Mouse (Mus musculus): Measurements from ENCODE around the gene Pten.
"Not testable (repeated sequence)": the region's sequence is repeated elsewhere in the genome, so short reads cannot be mapped to it uniquely, and the experiment has no call there.

The Pten gene

DNA sequence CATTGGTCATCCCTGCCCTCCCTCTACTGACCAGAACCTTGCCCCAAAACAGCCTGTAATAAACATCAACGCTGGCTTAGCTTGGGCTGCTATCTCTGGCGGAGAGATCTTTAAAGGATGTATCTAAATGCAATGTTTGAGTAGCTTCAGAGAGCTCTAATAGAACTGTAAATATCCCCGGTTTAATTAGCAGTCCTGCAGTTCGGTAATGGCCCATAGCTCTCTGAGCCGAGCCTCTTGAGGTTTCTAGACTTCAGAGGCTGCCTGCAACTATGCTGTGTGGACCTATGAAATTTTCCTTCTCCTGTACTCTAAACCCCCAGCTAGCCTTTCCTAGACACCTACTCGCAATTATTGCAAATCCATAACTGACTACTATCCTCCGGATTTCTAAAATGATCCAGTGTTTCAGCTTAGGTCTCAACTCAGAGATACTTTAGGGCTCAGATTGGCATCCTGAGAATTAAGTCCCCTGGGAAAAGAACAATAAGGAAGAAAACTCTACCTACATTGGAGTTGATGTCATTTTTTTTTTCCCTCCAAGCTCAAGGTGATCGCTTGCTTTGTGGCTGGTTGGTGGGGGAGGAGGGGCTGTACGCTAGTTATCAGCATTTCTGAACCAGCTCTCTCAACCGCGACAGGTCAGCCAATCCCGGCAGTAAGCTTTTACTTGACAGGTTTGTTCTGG, 2.0 kb upstream of the Pten start:
- DNase-seq (ENCODE audit: low spot score): no peak

DNA sequence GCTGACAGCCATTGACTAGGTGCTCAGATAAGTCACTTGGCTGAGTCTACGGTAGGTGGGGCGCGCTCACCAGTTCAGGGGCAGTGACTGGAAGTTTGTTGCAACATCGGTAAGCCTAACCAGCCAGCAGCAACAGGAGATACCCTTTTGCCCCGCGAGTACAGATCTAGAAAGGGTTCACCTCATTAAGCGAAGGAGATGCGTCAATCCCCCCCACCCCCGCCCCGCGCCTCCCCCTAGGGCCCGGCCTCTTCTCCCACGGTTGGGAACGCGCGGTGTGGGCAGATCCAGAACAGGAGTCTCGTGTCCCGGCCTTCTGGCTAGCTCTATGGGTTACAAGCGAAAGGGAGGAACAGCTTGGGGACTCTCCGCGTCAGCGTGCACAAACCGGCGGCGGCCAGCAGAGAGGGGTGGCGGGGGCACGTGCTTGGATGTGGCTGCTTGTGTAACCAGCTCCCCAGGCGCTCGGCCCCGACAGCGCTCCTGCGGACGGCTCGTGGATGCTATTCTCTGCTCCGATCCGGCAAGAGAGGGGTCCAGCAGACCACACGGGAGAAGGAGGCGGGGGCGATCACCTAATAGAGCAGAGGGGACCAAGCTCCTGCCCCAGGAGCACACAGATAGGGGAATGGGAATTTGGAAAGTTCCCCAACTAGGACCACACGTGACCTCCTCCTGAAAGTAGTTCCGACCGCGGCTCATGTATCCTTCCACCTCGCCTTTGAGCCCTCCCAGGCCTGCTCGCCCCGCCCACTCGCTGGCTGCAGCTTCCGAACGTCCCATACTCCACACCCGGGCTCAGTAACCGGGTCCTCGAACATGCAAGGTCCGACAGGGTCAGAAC, 1.3 kb upstream of the Pten start:
- peak; percentile 96 for DNase-seq (ENCODE audit: low spot score)

DNA sequence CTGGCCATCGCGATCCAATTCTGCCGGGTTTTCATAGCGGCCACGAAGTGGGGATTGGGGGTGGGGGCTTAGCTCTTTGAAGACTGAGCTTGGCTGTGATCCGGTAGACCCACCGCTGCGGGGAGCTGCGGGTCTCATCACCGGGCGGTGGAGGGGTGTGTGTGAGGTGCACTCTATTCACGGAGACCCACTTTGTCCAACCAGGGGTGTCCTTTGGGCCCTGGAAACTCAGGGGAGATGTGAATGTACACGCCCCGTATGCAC, 729 bp upstream of the Pten start:
- no peak for DNase-seq (ENCODE audit: low spot score)

DNA sequence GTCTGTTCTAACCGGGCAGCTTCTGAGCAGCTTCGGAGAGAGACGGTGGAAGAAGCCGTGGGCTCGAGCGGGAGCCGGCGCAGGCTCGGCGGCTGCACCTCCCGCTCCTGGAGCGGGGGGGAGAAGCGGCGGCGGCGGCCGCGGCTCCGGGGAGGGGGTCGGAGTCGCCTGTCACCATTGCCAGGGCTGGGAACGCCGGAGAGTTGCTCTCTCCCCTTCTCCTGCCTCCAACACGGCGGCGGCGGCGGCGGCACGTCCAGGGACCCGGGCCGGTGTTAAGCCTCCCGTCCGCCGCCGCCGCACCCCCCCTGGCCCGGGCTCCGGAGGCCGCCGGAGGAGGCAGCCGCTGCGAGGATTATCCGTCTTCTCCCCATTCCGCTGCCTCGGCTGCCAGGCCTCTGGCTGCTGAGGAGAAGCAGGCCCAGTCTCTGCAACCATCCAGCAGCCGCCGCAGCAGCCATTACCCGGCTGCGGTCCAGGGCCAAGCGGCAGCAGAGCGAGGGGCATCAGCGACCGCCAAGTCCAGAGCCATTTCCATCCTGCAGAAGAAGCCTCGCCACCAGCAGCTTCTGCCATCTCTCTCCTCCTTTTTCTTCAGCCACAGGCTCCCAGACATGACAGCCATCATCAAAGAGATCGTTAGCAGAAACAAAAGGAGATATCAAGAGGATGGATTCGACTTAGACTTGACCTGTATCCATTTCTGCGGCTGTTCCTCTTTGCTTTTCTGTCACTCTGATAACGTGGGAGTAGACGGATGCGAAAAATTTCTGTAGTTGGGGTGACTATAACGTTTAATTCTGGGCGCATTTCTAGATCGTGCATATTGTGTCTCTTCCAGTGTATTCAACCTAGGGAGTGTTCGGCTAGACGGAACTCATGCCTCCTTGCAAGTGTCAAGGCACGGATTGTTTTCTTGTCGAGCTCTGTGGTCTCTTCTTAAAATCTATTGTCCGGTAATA, 815 bp downstream of the Pten start:
- DNase-seq (ENCODE audit: low spot score): peak; percentile 28

DNA sequence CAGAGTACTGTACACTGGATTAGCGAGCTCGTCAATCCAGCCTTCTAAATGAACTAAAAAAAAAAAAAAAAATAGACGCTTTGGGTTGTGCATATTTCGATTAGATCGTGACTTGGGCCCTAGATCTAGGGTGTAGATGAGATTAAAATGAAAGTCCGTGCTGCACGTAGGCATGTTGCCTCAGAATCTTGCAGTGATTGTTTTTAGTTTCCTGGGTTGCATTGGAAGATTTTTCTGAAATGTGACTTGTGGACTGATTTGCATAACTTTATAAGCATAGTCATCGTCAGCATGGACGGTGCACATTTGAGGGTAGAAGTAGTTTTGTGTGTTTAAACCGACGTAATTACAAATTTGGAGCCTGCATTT, 1.5 kb downstream of the Pten start:
- DNase-seq (ENCODE audit: low spot score): no peak

DNA sequence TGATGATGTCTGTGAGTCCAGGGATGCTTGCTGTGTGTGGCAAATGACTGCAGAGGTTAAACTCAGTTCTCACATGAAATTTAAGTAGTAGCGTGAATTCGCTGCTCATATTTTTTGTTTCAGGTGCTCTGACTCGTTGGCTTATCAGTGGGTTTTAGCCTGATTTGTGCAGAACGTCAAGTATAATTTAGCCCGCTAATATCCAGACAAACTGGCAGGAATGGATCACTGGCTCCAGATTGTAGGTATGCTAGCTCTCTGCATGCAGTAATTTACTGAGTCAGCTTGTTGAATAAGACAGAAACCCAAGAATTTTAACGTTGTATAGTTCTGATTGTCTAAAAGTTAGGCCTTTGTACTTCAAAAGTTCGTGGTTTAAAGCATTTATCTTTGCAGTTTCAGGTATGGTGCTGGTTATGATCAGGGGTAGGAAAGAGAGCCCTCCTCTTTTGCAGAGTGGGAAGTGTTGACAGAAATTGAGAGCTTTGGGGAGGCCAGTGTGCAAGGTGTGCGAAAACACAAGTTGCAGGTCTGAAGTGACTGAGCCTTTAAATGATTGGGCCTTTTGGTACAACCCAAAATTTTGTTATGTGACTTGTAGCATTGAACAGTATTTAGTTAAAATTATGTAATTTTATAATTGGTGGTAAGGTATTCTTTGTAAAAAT, 2.2 kb downstream of the Pten start:
- no peak for DNase-seq (ENCODE audit: low spot score)

DNA sequence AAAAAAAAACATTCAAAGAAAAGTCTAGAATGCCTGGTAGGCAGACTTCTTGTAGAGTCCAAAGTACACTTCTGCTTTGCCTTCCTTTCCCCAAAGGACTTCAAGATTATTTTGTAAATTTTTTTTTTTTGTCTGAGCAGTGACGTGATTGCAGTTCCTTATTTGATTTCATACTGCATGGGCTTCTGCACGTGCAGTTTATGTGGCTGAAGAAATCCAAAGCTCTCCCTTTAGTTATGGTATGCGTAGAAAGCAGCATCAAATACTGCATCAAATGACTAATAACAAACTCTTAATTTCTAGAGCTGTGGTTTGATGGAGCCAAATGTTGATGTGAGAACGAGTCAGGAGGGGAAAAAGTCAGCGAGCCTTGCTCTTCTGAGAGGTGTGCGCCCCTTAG, 3.2 kb downstream of the Pten start:
- no peak for DNase-seq (ENCODE audit: low spot score)

DNA sequence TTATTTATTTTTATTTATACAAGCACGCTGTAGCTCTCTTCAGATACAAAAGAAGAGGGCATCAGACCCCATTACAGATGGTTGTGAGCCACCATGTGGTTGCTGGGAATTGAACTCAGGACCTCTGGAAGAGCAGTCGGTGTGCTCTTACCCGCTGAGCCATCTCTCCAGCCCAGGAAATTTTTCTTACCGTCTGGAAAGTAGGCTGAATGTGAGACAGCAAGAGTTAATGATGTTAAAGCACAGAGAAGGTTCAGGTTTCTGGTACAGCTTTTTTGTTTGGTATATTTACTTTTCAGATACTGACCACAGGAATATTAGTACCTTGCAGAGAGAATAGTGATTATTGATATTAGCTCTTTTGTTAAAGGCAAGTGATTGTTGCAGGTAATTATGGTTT, 3.9 kb downstream of the Pten start:
- no peak for DNase-seq (ENCODE audit: low spot score)

DNA sequence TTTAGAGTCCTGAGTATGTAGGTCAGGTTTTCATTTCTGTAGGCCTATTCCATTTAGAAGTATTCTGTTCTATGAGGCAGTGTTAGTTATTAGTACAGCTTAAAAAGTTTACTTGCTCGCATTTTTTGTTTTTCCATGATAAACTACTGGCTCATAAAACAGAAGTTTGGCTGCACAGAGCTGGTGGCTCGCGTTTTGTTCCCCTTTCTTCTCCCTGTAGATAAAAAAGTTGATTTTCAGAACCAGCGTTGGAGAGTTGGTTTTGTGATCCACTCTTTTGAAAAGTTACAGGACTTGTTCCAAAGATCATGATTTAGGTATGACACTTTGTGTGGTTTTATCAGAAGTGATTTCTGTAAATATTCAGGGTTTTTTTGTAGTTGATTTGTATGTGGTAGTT, 5.2 kb downstream of the Pten start:
- DNase-seq (ENCODE audit: low spot score): no peak

DNA sequence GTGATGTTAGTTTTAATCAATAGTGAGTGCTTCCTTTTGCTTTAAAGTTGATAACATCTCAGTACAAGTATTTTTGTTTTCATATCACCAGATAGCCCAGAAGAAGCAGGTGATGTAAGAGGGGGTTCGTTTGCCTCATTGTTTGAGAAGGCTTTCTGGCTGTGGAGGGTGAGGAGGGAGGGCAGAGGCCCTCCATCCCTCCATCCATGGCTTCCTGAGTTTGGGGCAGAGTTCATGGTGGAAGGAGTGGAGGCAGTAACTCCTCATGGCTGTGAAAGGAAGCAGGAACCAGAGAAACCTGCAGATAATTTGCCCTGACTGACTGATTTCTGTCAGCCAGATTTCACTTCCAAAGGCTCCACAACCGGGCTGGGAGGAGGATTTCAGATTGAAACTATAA, 21.1 kb downstream of the Pten start:
- no peak for DNase-seq (ENCODE audit: low spot score)

DNA sequence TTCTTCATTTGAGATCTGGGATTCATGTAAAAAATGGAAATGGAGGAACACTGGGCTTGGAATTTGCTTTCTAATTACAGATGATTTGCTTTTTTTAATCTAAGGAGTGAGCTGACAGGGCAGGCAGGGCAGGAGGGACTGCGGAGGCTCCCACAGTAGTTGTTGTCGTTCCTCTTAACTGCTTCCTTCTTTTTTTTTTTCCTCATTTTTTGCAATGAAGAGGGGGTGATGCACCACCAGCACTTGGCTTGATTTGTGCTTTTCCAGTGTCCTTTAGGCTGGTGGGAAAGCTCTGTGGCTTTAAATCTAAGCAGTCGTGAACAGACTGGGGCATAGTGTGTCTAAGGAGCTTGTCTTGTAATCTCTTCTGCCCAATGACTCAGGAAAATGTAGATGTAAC, 21.8 kb downstream of the Pten start:
- no peak for DNase-seq (ENCODE audit: low spot score)

DNA sequence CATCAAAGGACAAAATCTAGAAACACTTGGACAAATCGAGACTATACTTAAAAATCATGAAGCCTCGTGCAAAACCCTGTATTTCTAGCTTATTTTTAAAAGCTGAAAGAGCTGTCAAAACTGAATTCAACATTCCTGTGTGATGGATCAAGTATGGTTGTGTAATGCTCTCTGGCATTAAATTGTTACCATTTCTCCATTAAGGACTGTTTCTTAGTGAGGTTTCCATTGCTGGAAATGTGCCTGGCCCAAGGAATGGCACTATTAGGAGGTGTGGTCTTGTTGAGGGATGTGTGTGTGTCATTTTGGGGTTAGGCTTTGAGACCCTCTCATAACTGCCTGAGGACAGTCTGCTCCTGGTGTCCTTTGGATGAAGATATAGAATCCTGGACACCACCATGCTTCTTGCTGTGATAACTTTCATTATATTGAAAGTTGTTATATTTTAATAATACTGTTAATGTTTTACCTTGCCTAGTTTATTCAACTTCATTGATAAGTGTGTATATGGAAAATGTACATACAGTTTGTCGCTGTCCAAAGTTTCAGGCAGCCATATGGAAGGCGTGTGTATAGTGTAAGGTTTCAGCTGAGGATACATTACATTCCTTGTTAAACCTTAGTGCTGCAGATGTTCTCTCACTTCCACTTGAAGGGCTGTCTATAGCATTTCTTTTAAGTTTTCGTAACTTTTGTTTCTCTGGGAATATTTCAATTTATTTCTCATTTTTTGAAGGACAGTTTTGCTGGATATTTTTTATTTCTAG, 24.2 kb downstream of the Pten start:
- no peak for DNase-seq (ENCODE audit: low spot score)

DNA sequence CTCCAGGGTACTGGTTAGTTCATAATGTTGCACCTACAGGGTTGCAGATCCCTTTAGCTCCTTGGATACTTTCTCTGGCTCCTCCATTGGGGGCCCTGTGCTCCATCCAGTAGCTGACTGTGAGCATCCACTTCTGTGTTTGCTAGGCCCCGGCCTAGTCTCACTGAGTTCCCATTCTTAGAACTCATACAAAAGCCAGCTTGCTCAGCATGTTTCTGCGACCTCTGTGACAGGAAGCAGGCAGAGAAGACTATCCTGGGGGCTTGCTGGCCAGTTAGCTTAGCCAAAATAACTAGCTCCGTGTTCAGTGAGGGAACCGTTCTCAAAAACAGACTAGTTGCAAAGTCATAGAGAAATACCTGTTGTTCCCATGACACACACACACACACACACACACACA, 30.1 kb downstream of the Pten start:
- not testable (repeated sequence) for DNase-seq (ENCODE audit: low spot score)

DNA sequence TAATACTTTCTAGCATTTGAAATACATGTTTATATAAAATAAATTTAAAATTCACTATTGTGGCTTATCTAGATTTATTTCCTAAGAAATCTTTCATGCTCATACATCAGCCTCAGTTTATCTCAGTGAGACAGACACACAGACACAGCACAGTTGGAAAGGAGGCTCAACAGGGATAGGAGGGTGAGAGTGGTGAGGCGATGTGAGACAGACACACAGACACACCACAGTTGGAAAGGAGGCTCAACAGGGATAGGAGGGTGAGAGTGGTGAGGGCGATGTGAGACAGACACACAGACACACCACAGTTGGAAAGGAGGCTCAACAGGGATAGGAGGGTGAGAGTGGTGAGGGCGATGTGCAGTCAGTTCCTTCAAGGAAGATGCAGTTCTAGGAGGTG, 30.7 kb downstream of the Pten start:
- DNase-seq (ENCODE audit: low spot score): not testable (repeated sequence)

DNA sequence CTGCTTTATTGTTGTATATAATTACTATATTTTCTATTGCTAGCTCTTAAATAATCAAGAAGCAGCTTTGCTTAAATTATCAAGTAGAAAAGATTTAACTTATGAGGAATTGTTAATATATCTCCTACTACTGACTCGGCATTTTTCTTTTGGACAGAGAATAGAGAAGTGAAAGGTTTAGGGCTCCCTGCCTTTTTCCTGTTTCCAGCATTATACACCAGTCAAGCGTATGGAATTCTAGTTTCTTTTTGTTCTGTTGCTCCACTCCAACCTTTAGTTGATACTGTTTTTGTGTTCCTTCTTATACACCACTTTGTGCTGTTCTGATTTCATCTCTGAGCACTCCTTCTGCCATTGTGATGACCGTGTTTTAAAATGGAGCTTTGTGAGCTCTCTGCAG, 32.2 kb downstream of the Pten start:
- DNase-seq (ENCODE audit: low spot score): no peak

DNA sequence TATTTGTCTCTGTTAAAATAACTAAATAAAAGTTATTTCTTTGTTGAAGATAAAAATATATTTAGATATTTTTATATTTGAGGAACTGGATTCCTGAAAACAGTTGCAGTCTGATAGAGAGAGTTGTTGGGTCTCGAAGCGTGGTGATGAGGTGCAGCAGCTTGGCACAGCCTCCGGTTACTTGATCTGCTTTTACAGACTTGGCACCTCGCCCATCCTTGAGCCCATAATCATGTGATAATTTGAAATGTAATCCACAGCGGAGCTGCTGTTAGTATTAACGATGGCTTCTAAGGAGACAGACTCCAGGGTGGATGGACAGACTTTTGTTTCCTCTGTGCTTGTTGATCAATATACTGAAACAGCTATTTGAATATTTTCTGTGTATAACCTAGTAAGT, 35.3 kb downstream of the Pten start:
- DNase-seq (ENCODE audit: low spot score): no peak

DNA sequence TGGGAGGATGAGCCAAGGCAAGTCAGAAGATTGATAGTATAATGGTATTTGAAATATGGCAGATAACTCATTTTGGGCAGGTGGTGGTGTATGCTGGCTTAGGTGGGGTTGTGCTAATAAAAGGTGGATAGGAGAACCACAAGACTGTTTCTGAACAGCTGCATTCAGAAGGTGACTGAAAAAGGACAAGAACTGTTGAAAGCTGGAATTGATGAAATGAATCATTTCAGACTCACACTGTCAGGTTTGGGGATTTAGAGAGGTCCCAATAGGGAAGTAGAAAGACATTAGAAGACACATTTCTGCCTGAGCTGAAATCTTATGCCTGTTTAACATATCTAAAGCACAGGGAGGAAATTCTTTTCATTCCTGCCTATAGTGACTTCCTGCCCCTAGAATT, 36.6 kb downstream of the Pten start:
- DNase-seq (ENCODE audit: low spot score): no peak

DNA sequence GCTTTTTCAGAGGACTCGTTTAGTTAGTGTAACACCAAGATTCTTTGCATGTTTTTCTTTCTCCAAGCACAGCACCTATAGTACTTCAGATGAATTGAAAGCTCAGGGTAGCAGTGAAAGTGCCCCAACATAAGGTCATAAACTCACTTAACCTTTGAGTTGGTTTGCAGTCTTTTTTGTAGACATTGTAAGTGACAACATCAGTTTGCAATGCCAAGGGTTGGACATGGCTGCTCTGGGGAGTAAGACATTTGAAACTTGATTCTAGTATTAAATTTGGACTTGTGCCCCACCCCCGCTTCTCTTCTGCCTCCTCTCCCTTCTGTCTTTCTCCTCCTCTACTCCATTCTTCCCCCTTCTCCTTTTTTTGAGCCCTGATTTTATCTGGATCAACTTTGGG, 43.3 kb downstream of the Pten start:
- DNase-seq (ENCODE audit: low spot score): no peak

DNA sequence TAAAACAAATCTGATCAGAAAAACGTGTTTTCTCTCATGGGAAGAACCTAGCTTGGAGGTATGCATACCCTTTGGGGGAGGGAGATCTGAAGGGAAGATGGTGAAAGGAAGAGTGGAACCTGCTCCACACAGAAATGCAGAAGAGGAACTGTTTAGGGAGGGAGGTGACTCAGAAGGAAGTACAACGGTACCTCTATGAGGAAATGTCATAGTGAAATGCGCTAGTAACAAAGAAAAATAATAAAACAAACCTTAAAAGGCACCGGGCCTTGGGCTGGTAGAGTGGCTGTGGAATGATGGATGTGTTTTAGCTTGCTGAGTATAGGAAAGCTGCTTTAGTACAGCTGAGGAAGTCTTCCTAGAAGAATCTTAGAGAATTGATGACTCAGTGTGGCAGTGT, 47.4 kb downstream of the Pten start:
- DNase-seq (ENCODE audit: low spot score): no peak

DNA sequence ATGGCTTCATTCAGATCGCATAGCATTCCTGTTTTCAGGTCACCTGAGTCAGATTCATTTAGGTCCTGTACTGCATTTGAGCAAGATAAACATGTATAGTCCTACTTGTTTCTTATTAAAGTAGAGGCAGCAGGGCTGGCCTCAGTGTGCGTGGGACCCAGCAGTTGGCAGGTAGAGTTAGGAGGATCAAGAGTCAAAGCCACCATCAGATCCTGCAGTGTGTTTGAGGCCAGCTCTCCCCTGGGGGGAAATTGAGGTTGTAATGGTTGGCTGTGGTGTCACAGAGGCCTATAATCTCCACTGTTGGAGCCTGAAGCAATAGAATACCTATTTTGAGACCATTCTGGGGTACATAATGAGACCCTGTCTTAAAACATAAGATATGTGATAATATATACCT, 50.3 kb downstream of the Pten start:
- no peak for DNase-seq (ENCODE audit: low spot score)

DNA sequence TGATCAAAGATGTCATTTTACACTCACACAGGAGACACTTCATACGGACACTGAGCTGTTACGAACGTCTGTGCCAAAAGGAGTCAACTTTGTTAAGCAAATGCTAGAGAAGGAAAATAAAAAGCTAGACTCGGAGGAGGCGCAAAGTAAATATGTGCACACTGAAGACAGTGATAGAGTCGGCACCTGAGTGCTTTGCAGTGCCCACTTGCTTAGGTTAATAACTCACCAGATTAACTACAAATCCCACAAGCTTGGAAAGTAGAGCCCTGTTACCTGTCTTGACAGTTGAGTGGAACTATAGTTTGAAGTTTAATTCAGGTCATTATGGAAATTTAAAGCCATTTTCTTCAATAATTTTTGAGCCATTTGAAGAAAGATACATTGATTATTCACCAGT, 51.4 kb downstream of the Pten start:
- no peak for DNase-seq (ENCODE audit: low spot score)

DNA sequence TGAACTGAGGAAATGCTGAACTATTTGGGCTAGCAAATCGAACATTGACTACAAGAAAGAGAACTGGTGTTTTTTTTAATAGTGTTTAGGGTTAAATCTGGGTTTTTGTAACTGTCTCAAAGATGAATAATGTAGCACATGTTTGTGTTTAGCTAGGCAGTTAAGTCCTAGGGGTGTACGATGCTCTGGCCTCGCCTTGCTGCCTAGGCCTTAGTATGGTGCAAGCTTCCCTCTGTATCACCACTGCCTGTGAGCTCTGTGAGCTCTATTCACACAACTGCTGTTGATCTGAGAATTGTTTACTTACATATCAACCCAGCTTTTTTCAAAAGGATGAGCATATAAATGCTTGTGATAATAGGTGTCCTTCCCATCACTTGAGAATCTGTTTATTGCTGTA, 51.8 kb downstream of the Pten start:
- DNase-seq (ENCODE audit: low spot score): no peak
